In the genomic region with DNA sequence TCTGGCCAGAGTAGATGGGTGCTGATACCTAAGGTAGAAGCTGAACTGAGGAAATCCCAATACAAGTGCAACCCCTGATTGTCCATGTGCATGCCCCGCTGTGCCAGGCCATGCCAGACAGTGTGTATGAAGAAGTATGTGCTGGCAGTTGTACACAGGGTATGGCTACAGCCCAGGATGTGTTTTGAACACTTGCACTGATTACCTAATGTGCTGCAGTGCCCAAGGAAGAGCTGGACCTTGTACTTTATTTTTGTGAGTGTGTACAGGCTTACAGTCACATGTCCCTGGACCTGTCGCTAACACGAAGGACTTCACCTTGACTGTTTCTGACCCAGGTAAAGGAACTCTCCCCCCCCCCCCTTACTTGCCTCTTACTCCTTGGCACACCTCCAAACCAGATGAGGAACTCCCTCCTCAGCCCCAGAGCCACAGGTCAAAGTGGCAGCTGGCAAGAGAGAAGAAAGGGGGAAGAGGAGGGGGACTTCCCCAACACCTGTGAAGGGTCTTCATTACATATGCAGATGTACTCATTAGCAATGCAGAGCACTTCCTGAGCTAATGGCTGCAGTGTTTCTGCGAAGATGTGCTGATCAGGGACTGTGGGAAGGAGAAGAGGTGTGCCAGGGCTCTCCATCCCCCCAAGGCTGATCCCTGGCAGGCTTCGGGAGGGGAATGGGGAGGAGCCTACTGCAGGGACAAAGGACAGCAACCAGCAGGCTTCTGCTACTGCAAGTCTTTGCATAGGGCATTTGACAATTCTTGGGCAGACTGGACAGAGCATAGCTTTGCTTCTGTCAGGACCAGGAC, we compare ENCODE assay signal across 10 mouse cellular contexts. TPM values are rescaled to one million over a fixed set of nuclear protein-coding genes. Genes with fewer than 3 reads are reported as not detected.
DNase-seq lines count a peak whose midpoint lies in the region; ATAC-seq and TF ChIP-seq lines count a peak whose summit lies in the region.
"Had no signal": no experiment of that assay in that cellular context is flagged by ENCODE, and none has a peak within 500 bp of the region (broad histone marks: within the 10 kb centered on the region; RNA-seq: fewer than 3 reads in every experiment).

No protein-coding gene starts in this region.

- H3K79me2 ChIP-seq in CH12.LX (replicated peaks; ENCODE audit: control insufficient read depth, extremely low read depth, insufficient read depth, poor library complexity, severe bottlenecking), result no peaks in the 10 kb centered on the region

- dilution Hi-C loops in CH12.LX (cut with MboI; ENCODE audit: extremely low pct_ligation_motif_present, extremely low pct_unique_long_range_greater_than_20kb, low sequenced_read_pairs), result no loop called here

- TF ChIP-seq RAD21 in CH12.LX (IDR thresholded peaks at IDR 0.05; ENCODE audit: low read depth, low read length), result no peak

- in situ Hi-C loops in CH12.LX (cut with MboI; ENCODE audit: low pct_ligation_motif_present, low pct_unique_long_range_greater_than_20kb, low sequenced_read_pairs), result no loop called here

- peak; percentile 78 for TF ChIP-seq EP300 in CH12.LX (IDR thresholded peaks at IDR 0.05; ENCODE audit: low read length)

- DNase-seq in gastrocnemius, adult 2 months, result no peak
- DNase-seq in gastrocnemius, postnatal 36 days, result no peak
- DNase-seq in CH12.LX (ENCODE audit: extremely low read depth), result peak; percentile 89
- peak; percentile 48 for DNase-seq in kidney, postnatal 14 days
- DNase-seq in layer of hippocampus, postnatal 14 days (ENCODE audit: low spot score in 2 of 2), result no peak
- DNase-seq in cerebellum, adult 2 months, result no peak
- DNase-seq: lung, adult 2 months had no signal

- H3K4me3 ChIP-seq in gastrocnemius, adult 2 months, result no peak overlapping the region
- H3K4me3 ChIP-seq in CH12.LX (replicated peaks in 1 of 3; ENCODE audit: low read depth in 2 of 3, low read length in 2 of 3, poor library complexity in 1 of 3), result peak overlapping the region in 1 of 3 experiments; percentile 3
- no peak overlapping the region for H3K4me3 ChIP-seq in forebrain, embryonic 16.5 days (replicated peaks; ENCODE audit: low read length)
- H3K4me3 ChIP-seq in cerebellum, adult 2 months (replicated peaks; ENCODE audit: insufficient read depth, low read depth, low read length), result no peak overlapping the region
- H3K4me3 ChIP-seq: erythroblast, embryonic 14.5 days had no signal

- peak overlapping the region; percentile 55 for H3K4me2 ChIP-seq in CH12.LX (ENCODE audit: insufficient read depth, low read depth, poor library complexity, severe bottlenecking)
- H3K4me2 ChIP-seq in forebrain, embryonic 16.5 days (ENCODE audit: low read length), result no peak overlapping the region

- no peaks in the 10 kb centered on the region for H3K27me3 ChIP-seq in CH12.LX (replicated peaks)
- peaks cover 7% of the 10 kb centered on the region; the same call in 1 of the 2 replicates for H3K27me3 ChIP-seq in forebrain, embryonic 16.5 days (replicated peaks; ENCODE audit: control insufficient read depth, insufficient read depth, low read length)
- H3K27me3 ChIP-seq in cerebellum, adult 2 months (ENCODE audit: control insufficient read depth, insufficient read depth, low read length), result no peaks in the 10 kb centered on the region

- TF ChIP-seq CTCF in gastrocnemius, adult 2 months (IDR thresholded peaks at IDR 0.05), result no peak
- TF ChIP-seq CTCF in CH12.LX (conservative IDR thresholded peaks at IDR 0.05 in 1 of 2, IDR thresholded peaks at IDR 0.05 in 1 of 2; ENCODE audit: low read depth in 2 of 2, low read length in 2 of 2), result no peak
- no peak for TF ChIP-seq CTCF in cerebellum, adult 2 months (IDR thresholded peaks at IDR 0.05; ENCODE audit: borderline replicate concordance, insufficient read depth, low read depth, low read length)

- peaks cover 31 to 82% of the 10 kb centered on the region in 2 experiments for H3K4me1 ChIP-seq in CH12.LX (ENCODE audit: control insufficient read depth in 1 of 2, insufficient read depth in 2 of 2)
- H3K4me1 ChIP-seq in forebrain, embryonic 16.5 days (replicated peaks; ENCODE audit: control insufficient read depth, insufficient read depth, low read length), result peaks cover 15% of the 10 kb centered on the region
- H3K4me1 ChIP-seq in cerebellum, adult 2 months (ENCODE audit: control insufficient read depth, insufficient read depth, low read length), result no peaks in the 10 kb centered on the region

- H3K36me3 ChIP-seq in CH12.LX (replicated peaks in 1 of 2; ENCODE audit: control insufficient read depth in 1 of 2, insufficient read depth in 1 of 2, low read length in 1 of 2), result no peaks in the 10 kb centered on the region
- no peaks in the 10 kb centered on the region for H3K36me3 ChIP-seq in forebrain, embryonic 16.5 days (ENCODE audit: control insufficient read depth, insufficient read depth)

- no peak for TF ChIP-seq POLR2A in CH12.LX (IDR thresholded peaks at IDR 0.05; ENCODE audit: low read depth, low read length)
- no peak for TF ChIP-seq POLR2A in cerebellum, adult 2 months (IDR thresholded peaks at IDR 0.05; ENCODE audit: borderline replicate concordance, insufficient read depth, low read length)

- peak overlapping the region; percentile 76; the same call in 1 of the 2 replicates for H3K27ac ChIP-seq in gastrocnemius, adult 2 months
- H3K27ac ChIP-seq in CH12.LX (ENCODE audit: insufficient read depth, low read depth), result peak overlapping the region; percentile 19; the same call in 1 of the 2 replicates
- peak overlapping the region; percentile 74; the same call in 1 of the 2 replicates for H3K27ac ChIP-seq in forebrain, embryonic 16.5 days (ENCODE audit: low read length)
- no peak overlapping the region for H3K27ac ChIP-seq in cerebellum, adult 2 months (ENCODE audit: insufficient read depth, low read length)

- no peak overlapping the region for H3K9ac ChIP-seq in CH12.LX (ENCODE audit: insufficient read depth, low read depth)
- no peak overlapping the region for H3K9ac ChIP-seq in forebrain, embryonic 16.5 days (replicated peaks; ENCODE audit: low read depth, low read length)

- ATAC-seq in forebrain, embryonic 16.5 days, result peak; percentile 70
- no peak for ATAC-seq in granulocyte monocyte progenitor cell, adult 5-6 weeks (replicated peaks; ENCODE audit: poor library complexity, severe bottlenecking)

- peaks cover 3% of the 10 kb centered on the region for H3K9me3 ChIP-seq in CH12.LX (replicated peaks; ENCODE audit: low read length)
- H3K9me3 ChIP-seq in forebrain, embryonic 16.5 days (ENCODE audit: control insufficient read depth, low read length), result no peaks in the 10 kb centered on the region

- WGBS in forebrain, embryonic 16.5 days, result 38% methylated on average over 5 of the region's 5 CpGs
- WGBS in cerebellum, adult 2 months, result 54% methylated on average over 5 of the region's 5 CpGs

- intact Hi-C loops in gastrocnemius, adult 2 months (cut with DNase I), result no loop called here
- intact Hi-C loops in gastrocnemius, postnatal 36 days (cut with DNase I), result loop anchor here (5.0 kb wide), 1 partner anchor 33 kb away; a partner anchor contains a TSS

TF ChIP-seq in CH12.LX, 34 proteins besides CTCF, POLR2A, EP300 and RAD21:
- TF ChIP-seq MAX (IDR thresholded peaks at IDR 0.05; ENCODE audit: low read length) (no peak), ELF1 (IDR thresholded peaks at IDR 0.05; ENCODE audit: low read depth, low read length) (peak; percentile 70), ZNF384 (IDR thresholded peaks at IDR 0.05; ENCODE audit: low read depth, low read length) (no peak), IRF4 (IDR thresholded peaks at IDR 0.05; ENCODE audit: low read depth, low read length) (peak; percentile 49), POLR2AphosphoS2 (IDR thresholded peaks at IDR 0.05; ENCODE audit: low read depth, low read length) (no peak), GABPA (IDR thresholded peaks at IDR 0.05; ENCODE audit: insufficient replicate concordance, low read depth, low read length) (no peak), TCF12 (IDR thresholded peaks at IDR 0.05; ENCODE audit: low read depth, low read length) (peak; percentile 95), CHD2 (IDR thresholded peaks at IDR 0.05; ENCODE audit: low read length) (peak; percentile 29; the same call in 1 of the 2 replicates), BHLHE40 (IDR thresholded peaks at IDR 0.05; ENCODE audit: low read depth, low read length) (peak; percentile 23; the same call in 1 of the 2 replicates), MEF2A (IDR thresholded peaks at IDR 0.05; ENCODE audit: borderline replicate concordance, low read depth, low read length) (peak; percentile 47; the same call in 1 of the 2 replicates), MAZ (IDR thresholded peaks at IDR 0.05; ENCODE audit: low read depth, low read length) (peak; percentile 56; the same call in 1 of the 2 replicates), ETS1 (conservative IDR thresholded peaks at IDR 0.05; ENCODE audit: low read depth, low read length) (peak; percentile 83)
TF ChIP-seq in CH12.LX: peak in this region for 8.

RNA-seq across cellular contexts. Expression of a gene that starts 32.4 kb away (rescaled TPM):
- 10 to 100 TPM; 10.8 to 12.7 TPM for total RNA-seq in gastrocnemius, adult 2 months (2021)
- 10 to 100 TPM in 1 of 2 experiments, 1 to 10 TPM in 1; 9.9 to 11.3 TPM for total RNA-seq in gastrocnemius, postnatal 36 days (2021)
- total RNA-seq in CH12.LX (2012; rRNA removed), result 7.3 and 7.8 TPM in 2 replicates
- total RNA-seq in CH12.LX (2014; rRNA removed), result 9.5 and 9.8 TPM in 2 replicates
- 6.1 and 7.3 TPM in 2 replicates for polyA plus RNA-seq in CH12.LX (2012; ENCODE audit: insufficient read length, low read depth)
- 28.0 and 29.2 TPM in 2 replicates for polyA plus RNA-seq in forebrain, embryonic 16.5 days (2015; fragmentation: Nextera tagmentation; extraction: Ambion mirVana)
- total RNA-seq in layer of hippocampus, postnatal 14 days (2021), result 10 to 100 TPM; 14.5 to 15.4 TPM
- 3.3 and 4.7 TPM in 2 replicates for total RNA-seq in granulocyte monocyte progenitor cell, adult 5-6 weeks (2014; fragmentation: Nextera tagmentation)
- total RNA-seq in granulocyte monocyte progenitor cell, adult 5-6 weeks (2017), result 1.8 and 4.0 TPM in 2 replicates
- polyA plus RNA-seq in cerebellum, adult 2 months (2012; rRNA removed), result 17.8 and 20.1 TPM in 2 replicates

Comparison
In these comparisons a context has a peak if more than half of its experiments do, and no peak if none do; other contexts are left out.
1. DNase-seq: peak in CH12.LX (single experiment) and kidney, postnatal 14 days (single experiment); none in gastrocnemius, adult 2 months (single experiment), gastrocnemius, postnatal 36 days (0 of 2), layer of hippocampus, postnatal 14 days (0 of 2) and cerebellum, adult 2 months (0 of 2).